Mouse (Mus musculus) lung, postnatal 25 days (tissue): ENCODE measurements around the gene Insm1.

Experiments used
- DNase-seq: peaks from one replicate; pipeline ENCODE4 v3.0.0; 2022; ENCODE audit warnings: low spot score

The Insm1 gene

GRCm38 (mm10) chr2:146224141-146224540, 2.4 kb downstream of the Insm1 start:
- no peak for DNase-seq

DNA sequence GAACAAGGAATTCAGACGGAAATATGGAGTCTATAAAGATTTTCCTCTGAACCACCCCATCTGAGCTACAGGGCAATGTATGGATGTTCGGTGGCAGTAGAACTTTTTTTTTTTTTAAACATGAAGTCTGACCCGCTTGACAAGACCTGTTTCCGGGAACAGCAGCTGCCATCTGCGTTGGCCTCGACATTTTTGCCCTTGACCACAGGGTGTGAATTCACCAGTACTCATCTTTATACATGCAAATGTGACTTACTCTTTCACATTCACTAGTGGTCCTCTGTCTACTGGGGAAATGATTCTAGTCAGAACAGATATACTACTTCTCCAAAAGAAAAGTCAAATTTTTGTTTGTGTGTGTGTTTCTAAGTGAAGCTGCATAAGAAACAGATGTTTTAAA, 4.1 kb downstream of the Insm1 start:
- DNase-seq: no peak

DNA sequence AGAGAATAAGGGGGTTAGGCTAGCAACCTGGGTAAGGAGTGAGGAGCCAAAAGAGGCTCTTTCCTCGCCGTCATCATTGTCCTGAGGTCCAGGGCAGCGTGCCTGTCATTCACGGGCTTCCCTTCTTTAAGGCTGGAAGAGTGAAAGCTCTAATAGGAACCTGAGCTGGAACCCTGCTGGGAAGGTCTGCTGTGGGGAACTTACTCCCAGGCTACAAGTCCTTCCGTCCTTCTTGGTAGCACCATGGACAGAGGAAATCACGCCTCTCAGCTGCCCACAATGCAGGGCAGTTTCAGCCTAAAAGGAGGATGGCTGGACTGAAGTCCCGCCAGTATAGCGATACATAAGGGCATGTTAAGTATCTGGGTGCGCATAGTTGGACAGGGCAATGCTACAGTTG, 4.8 kb downstream of the Insm1 start:
- peak; percentile 36 for DNase-seq

DNA sequence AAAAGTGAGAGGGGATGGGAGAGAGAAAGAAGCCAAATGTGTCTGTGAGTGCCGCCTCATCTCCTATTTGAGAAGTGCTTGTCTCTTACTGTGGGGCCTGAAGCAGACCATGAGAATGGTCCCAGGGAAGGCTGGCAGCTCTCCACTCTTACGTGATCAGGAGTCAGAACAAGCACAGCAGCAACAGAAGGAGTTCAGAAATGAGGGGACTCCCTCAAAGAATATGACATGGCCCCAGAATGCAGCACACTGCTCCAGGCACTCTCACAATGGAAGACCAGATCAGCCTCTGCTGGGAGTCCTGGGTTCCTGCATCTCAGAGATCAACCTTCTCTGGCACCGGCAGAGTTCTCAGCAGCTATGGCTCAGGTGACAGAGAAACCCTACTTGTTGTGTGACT, 5.9 kb downstream of the Insm1 start:
- no peak for DNase-seq

DNA sequence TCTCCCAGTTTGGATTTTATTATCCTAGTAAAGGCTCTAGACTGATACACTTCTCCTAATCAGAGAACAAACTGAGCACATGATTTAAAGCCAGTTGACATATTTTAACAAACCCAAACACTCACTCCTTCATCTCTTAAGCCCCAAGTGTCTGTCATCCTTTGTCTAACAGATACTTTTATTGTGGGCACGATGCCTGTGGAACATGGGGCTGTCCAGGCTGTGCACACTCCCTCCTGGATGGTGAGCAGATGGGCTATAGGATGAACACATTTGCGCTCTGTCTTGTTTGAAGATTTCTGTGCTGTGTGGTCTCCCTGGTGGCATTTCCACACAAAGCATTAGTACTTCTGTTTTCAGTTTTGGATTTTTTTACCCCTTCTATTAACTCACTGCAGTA, 6.7 kb downstream of the Insm1 start:
- DNase-seq: no peak

GRCm38 (mm10) chr2:146231485-146231884, 9.8 kb downstream of the Insm1 start:
- DNase-seq: no peak

GRCm38 (mm10) chr2:146239196-146239747, 17.6 kb downstream of the Insm1 start:
- no peak for DNase-seq

DNA sequence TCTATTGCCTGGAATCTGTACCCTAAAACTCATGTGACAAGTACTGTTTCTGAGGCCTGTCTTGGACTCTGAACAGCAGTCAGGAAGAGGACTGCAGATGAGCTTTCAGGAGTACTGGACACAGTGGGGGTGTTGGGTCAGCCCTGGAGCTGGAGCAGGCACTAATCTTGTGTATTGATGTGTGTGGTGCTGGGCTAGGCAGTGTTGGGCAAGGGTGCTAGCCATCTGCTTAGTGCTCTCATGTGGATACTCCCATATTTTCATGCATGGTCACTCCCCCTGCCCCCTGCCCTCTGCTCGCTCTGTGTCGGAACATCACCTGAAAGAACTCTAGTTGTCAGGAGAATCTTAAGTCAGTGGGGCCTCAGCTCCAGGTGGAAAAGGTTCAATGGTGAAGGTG, 22.3 kb downstream of the Insm1 start:
- no peak for DNase-seq

- DNase-seq: no peak
Measured at GRCm38 (mm10) chr2:146245401-146245800, 23.7 kb downstream of the Insm1 start.

- no peak for DNase-seq
Measured at GRCm38 (mm10) chr2:146246409-146247075, 24.8 kb downstream of the Insm1 start.

DNA sequence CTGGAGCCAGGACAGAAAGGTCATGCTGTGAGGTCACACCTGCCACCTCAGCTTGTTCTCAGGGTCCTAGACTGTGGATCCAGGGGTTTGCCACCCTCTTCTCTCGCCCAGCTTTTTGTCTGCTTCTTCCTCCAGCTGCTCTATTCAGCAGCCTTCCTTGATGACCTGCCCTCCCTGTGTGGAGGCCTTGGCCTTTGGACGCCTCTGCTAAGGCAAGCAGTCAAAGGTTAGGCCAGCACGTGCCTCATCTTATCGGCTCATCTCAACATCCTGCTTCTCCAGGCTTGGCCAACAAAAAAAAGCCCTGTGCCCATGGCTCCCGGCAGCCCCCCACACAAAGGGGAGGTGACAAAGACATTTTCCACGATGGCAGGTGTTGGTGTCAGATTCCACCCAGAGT, 25.9 kb downstream of the Insm1 start:
- DNase-seq: no peak

DNA sequence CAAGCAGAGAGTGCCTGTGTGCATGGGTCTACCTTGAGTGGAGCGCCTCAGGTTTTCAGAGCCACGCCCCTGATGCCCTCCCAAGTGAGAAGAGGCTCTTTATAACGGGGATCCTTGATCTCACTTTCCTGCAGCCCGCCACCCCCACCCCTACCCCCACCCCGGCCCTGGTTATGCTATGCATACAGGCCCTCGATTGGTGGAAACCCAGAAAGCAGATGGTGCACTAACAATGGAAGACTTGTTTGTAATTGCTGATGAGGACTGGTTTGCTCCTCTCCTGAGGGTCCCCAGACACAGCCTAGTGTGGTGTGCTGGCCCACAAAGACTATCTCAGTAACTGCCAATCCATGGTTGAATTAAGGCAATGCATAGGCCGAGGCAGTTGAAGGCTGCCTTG, 27.3 kb downstream of the Insm1 start:
- DNase-seq: no peak

DNA sequence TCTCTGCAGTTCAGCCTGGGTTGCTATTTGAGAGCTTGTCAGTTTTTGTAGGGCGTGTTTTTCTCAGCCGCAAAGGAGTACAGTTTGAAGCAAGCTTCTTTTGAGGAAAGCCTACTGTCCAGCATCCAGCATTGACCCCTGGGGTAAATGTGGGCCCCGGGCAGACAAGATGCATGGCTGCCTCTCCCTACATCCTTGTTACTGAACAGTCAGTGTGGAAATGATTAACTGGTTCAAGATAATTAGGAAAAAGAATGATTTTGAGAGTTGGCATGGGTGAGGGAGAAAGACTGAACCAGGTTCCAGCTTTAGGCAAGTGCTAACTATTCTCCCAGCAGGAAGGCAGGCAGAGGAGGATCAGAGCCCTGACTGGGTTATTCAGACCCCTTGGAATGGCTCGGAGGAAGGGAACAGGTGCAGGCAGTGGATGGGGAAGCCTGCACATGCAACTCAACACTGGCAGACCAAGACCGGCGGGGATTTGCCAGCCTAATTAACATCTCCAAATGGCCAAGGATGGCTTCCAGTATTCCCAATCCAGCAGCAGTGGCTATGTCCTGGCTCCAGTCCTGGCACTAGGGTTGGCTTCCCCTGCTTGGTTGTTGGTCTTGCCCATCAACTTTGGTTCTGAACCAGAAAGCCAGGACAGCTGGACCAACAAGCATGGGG, 28.6 kb downstream of the Insm1 start:
- no peak for DNase-seq

- no peak for DNase-seq
Measured at GRCm38 (mm10) chr2:146254387-146254786, 32.7 kb downstream of the Insm1 start.

DNA sequence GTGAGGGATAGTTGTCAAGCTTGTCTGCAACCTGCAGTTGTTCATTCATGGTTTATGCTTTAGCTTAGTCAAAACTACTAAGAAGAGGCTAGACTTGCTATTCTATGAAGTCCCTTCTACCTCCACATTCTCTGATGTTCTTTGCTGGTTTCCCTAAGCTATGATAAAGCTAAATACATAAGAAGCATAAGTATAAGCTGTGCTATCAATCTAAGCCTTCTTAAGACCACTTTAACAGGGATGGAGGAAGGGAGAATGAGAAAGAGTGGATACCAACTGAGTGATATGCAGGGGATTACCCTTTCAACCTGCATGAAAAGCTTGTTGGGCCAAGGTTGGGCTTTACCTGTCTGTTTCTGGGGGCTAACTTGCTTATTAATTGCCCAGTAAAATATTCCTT, 33.9 kb downstream of the Insm1 start:
- DNase-seq: no peak

- no peak for DNase-seq
Measured at GRCm38 (mm10) chr2:146256321-146256875, 34.7 kb downstream of the Insm1 start.

DNA sequence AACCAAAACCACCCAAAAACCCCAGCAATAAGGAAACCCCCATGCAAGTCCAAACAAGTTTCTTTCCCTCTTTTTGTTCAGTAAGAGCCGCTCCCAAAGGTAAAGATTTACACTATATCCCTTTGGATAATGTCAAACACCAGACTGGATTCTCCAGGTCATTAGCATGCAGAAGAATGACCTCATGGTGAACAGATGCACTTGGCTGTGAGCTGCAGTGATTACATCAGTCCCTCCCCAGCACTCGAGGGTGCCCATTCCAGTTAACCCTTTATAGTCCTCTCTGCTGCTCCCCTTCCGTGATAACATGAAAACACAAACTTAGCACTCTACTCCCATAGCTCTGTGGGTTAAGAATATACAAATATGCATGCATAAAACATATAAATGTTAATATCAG, 35.3 kb downstream of the Insm1 start:
- DNase-seq: no peak

GRCm38 (mm10) chr2:146257609-146258008, 35.9 kb downstream of the Insm1 start:
- DNase-seq: no peak

GRCm38 (mm10) chr2:146258736-146259469, 37.2 kb downstream of the Insm1 start:
- no peak for DNase-seq

- no peak for DNase-seq
Measured at GRCm38 (mm10) chr2:146259787-146260560, 38.3 kb downstream of the Insm1 start.

GRCm38 (mm10) chr2:146261146-146261545, 39.4 kb downstream of the Insm1 start:
- no peak for DNase-seq

GRCm38 (mm10) chr2:146262215-146262614, 40.5 kb downstream of the Insm1 start:
- no peak for DNase-seq
